Mouse (Mus musculus): Measurements from ENCODE around the gene Cdk19. TPM values are rescaled to one million over a fixed set of nuclear protein-coding genes. Genes with fewer than 3 reads are reported as not detected.
"Not testable (repeated sequence)": the region's sequence is repeated elsewhere in the genome, so short reads cannot be mapped to it uniquely, and the experiment has no call there.

The Cdk19 gene
- total RNA-seq, 2 experiments from 2014 or later: 6.1 to 11.8 TPM

GRCm38 (mm10) chr10:40385397-40385796 is 46.0 kb downstream of the Cdk19 start:
- no peak for DNase-seq (ENCODE audit: low spot score in 2 of 2)

- no peak for DNase-seq (ENCODE audit: low spot score in 2 of 2)
Measured at GRCm38 (mm10) chr10:40386126-40386525, 46.8 kb downstream of the Cdk19 start.

GRCm38 (mm10) chr10:40393447-40394143 is 54.2 kb downstream of the Cdk19 start:
- DNase-seq (ENCODE audit: low spot score in 2 of 2): no peak

- DNase-seq (ENCODE audit: low spot score in 2 of 2): no peak
Measured at GRCm38 (mm10) chr10:40398842-40399241, 59.5 kb downstream of the Cdk19 start.

GRCm38 (mm10) chr10:40399328-40399727 is 60.0 kb downstream of the Cdk19 start:
- no peak for DNase-seq (ENCODE audit: low spot score in 2 of 2)

GRCm38 (mm10) chr10:40400293-40400692 is 60.9 kb downstream of the Cdk19 start:
- DNase-seq (ENCODE audit: low spot score in 2 of 2): no peak

GRCm38 (mm10) chr10:40406655-40407054 is 67.3 kb downstream of the Cdk19 start:
- no peak for DNase-seq (ENCODE audit: low spot score in 2 of 2)

- DNase-seq (ENCODE audit: low spot score in 2 of 2): no peak
Measured at GRCm38 (mm10) chr10:40409336-40409735, 70.0 kb downstream of the Cdk19 start.

GRCm38 (mm10) chr10:40411370-40411769 is 72.0 kb downstream of the Cdk19 start:
- DNase-seq (ENCODE audit: low spot score in 2 of 2): no peak

GRCm38 (mm10) chr10:40416944-40417343 is 77.6 kb downstream of the Cdk19 start:
- peak in 1 of 2 experiments; percentile 31 for DNase-seq (ENCODE audit: low spot score in 2 of 2)

- no peak for DNase-seq (ENCODE audit: low spot score in 2 of 2)
Measured at GRCm38 (mm10) chr10:40419841-40420240, 80.5 kb downstream of the Cdk19 start.

- no peak for DNase-seq (ENCODE audit: low spot score in 2 of 2)
Measured at GRCm38 (mm10) chr10:40420703-40421102, 81.3 kb downstream of the Cdk19 start.

GRCm38 (mm10) chr10:40421724-40422123 is 82.4 kb downstream of the Cdk19 start:
- DNase-seq (ENCODE audit: low spot score in 2 of 2): no peak

- no peak for DNase-seq (ENCODE audit: low spot score in 2 of 2)
Measured at GRCm38 (mm10) chr10:40422696-40423095, 83.3 kb downstream of the Cdk19 start.

GRCm38 (mm10) chr10:40424428-40424827 is 85.1 kb downstream of the Cdk19 start:
- DNase-seq (ENCODE audit: low spot score in 2 of 2): not testable (repeated sequence)

- no peak for DNase-seq (ENCODE audit: low spot score in 2 of 2)
Measured at GRCm38 (mm10) chr10:40425243-40426095, 86.1 kb downstream of the Cdk19 start.

GRCm38 (mm10) chr10:40426096-40426450 is 86.7 kb downstream of the Cdk19 start:
- DNase-seq (ENCODE audit: low spot score in 2 of 2): no peak

GRCm38 (mm10) chr10:40428633-40429032 is 89.3 kb downstream of the Cdk19 start:
- no peak for DNase-seq (ENCODE audit: low spot score in 2 of 2)

GRCm38 (mm10) chr10:40429081-40429480 is 89.7 kb downstream of the Cdk19 start:
- no peak for DNase-seq (ENCODE audit: low spot score in 2 of 2)

GRCm38 (mm10) chr10:40430209-40430608 is 90.8 kb downstream of the Cdk19 start:
- DNase-seq (ENCODE audit: low spot score in 2 of 2): no peak

- DNase-seq (ENCODE audit: low spot score in 2 of 2): no peak
Measured at GRCm38 (mm10) chr10:40431957-40432356, 92.6 kb downstream of the Cdk19 start.

GRCm38 (mm10) chr10:40432375-40432774 is 93.0 kb downstream of the Cdk19 start:
- DNase-seq (ENCODE audit: low spot score in 2 of 2): no peak

All from adrenal gland, adult 18-20 months (tissue).